Mouse (Mus musculus) thymus, postnatal 0 days (tissue): ENCODE measurements around the gene Lsm12. TPM values are rescaled to one million over a fixed set of nuclear protein-coding genes. Genes with fewer than 3 reads are reported as not detected.

Experiments
- DNase-seq: peaks from one replicate; pipeline ENCODE4 v3.0.0-alpha.2; 2015; ENCODE audit warnings: low spot score
- polyA plus RNA-seq: library from polyadenylated mRNA; unstranded; fragments of >200 nt; fragmentation: Nextera tagmentation; extraction: Ambion mirVana; gene quantifications from 2 replicates; pipeline ENCODE4 v1.2.1, GENCODE M21; 2015

The Lsm12 gene
- polyA plus RNA-seq, 1 experiment from 2014 or later: 140 TPM

- no peak for DNase-seq
Measured at GRCm38 (mm10) chr11:102216886-102217240, 31.8 kb upstream of the Lsm12 start.

GRCm38 (mm10) chr11:102216056-102216885 is 31.2 kb upstream of the Lsm12 start:
- DNase-seq: no peak

DNA sequence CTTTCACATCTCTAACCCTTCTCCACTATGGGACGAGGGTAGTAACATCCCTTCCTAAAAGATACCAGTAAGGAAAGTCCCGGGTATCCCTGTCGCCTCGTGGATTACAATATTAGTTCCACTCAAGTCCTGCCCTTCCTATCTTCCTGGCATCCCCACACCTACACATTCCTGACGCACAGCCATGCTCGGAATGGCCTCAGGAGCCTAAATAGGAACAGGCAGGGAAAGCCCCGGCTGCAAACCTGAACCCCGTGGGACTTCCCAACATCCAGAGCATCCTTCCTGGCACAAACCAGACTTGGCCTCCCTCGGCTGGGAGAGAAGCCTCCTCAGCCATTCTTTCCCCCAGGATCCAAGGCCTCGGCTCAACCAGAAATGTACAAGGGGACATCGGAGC is 30.4 kb upstream of the Lsm12 start:
- DNase-seq: no peak

GRCm38 (mm10) chr11:102214430-102215156 is 29.5 kb upstream of the Lsm12 start:
- DNase-seq: no peak

GRCm38 (mm10) chr11:102211936-102212341 is 26.8 kb upstream of the Lsm12 start:
- no peak for DNase-seq

- no peak for DNase-seq
Measured at GRCm38 (mm10) chr11:102211011-102211410, 25.9 kb upstream of the Lsm12 start.

DNA sequence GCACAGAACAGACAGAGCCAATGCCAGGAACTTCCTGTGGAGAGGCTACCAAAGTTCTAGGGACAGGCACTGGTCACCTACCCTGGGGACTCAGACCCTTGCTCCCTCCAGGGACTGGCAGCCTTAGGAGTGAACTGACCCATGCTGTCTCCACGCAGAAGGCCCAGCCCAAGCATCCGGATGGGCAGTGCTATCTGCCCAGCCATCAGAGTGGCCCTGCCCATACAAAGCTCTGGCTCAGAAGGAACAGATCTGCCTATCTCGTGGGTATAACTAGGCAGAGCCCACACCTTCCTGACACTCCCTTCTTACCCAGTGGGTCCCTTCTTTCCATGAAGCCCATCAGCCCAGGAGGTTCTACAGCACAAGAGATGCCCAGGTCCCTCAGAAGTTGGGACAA is 25.1 kb upstream of the Lsm12 start:
- DNase-seq: no peak

DNA sequence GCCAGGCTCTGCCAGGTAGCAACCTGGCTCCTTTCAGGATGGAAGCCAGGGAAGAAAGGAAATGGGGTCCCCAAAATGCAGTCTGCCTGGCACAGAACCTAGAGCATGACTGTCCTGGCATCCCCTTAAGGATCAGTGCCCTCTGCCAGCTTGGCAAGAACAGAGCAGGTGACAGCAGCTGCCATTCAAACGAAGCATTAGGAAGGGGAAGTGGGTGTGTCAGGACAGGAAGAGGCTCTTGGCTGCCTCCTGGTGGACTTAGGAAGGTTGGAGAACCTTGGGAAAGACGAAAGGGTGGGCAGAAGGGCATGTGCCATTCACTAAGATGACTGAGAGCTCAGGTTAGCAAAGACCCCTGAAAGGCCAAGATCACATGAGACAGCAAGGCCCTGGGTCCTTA is 24.6 kb upstream of the Lsm12 start:
- peak; percentile 53 for DNase-seq

- DNase-seq: no peak
Measured at GRCm38 (mm10) chr11:102208846-102209245, 23.8 kb upstream of the Lsm12 start.

DNA sequence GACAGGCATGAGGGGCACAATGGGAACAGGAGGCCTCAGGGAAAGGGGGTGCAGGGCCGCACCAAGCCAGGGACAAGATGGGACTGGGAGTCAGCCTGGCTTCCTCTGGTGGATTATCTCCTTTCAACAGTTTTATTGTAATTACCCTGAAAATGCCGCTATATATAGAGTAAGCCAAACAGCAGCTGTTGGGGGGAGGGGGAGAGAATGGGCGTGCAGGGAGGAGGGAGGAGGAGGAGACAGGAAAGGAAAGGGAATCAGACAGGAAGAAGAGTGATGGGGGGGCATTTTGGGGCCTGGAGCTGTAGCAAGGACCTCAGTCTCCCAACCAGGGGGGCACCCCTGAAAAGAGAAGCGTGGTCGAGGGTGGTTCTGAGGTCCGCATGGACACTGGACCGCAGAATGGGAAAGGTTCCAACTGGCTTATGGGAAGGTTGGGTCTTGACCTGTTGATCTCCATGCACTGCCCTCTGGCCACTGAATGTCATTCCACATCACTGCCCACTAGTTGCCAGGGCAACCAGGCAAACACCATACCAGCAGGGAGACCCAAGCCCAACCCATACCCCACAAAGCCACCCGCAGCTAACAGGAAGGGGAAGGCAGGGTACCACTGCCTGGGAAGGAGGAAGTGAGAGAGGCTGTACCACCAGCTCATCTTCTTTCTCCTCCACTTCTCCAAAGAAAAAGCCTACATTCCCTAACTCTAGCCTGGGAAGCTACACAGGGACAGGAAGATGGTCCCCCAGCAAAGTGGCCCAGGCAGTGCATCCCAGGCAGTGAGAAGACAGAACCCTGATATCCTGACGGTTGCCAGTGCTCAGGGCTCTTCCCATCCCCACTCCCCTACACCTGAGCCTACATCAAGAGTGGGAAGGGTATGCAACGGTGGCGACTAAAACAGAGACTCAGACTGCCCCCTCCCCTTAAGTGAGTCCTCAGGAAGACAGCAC is 23.0 kb upstream of the Lsm12 start:
- DNase-seq: no peak

DNA sequence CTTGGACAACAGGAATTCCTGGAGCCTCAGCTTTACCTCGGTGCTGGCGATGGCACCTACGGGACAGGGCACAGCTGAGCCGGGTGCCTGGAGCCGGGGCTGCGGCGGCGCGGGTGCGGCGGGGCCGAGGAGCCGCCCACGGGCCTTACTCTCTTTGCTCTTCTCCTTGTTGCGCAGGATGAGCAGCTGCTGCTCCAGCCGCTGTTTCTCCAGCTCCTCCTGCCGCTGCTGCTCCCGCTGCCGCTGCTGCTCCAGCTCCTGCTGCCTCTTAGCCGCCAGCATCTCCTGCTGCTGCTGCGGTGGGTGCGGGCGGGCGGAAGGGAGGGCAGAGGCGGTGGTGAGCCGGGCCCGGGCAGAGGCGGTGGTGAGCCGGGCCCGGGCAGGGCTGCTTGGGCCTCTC is 21.4 kb upstream of the Lsm12 start:
- no peak for DNase-seq

GRCm38 (mm10) chr11:102201408-102201821 is 16.3 kb upstream of the Lsm12 start:
- no peak for DNase-seq

GRCm38 (mm10) chr11:102199856-102200255 is 14.8 kb upstream of the Lsm12 start:
- DNase-seq: no peak

DNA sequence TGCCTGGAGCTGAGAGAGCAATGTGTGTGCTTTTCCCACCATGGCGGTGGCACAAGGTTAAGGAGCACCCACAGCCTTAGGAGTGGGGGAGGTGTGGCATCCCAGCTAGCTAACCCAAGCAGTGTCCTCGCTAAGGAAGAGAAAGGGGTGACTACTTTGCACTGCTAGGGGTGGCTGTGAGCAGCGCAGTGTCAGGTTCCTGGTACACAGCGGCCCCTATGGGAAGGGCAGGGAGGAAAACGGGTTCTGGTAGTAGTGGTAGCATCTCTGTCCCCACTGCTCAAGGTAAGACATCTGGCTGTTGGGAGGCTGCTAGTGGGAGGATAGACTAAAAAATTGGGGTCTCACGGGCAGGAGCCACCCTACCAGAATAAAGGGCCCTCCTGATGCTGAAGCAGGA is 13.1 kb upstream of the Lsm12 start:
- DNase-seq: no peak

GRCm38 (mm10) chr11:102196018-102196797 is 11.1 kb upstream of the Lsm12 start:
- DNase-seq: no peak

- DNase-seq: no peak
Measured at GRCm38 (mm10) chr11:102193657-102194440, 8.8 kb upstream of the Lsm12 start.

DNA sequence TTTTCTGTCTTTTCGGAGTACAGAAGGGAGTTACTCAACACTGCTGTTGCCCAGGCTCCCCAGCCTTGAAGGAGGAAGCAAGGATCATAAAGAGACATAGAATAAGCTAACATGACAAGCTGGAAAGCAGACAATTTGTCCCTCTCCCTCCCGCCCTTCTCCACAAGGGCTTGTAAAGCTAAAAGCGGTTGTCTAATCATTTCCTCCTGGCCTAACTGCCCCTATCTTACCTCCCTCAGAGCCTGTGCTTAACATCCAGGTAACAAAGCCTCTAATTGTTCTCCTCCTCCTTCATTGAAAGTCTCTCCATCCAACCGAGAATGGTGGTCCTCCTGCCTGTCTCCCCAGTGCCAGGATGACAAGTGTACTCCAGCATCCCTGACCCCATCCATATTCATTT is 5.8 kb upstream of the Lsm12 start:
- DNase-seq: no peak

GRCm38 (mm10) chr11:102189461-102190436 is 4.7 kb upstream of the Lsm12 start, which contains the start of gene G6pc3:
Gene G6pc3, plus strand, starts transcription at chr11:102189620.
- peak; percentile 73 for DNase-seq

- DNase-seq: no peak
Measured at GRCm38 (mm10) chr11:102188980-102189379, 3.9 kb upstream of the Lsm12 start.
